Mouse (Mus musculus): Measurements from ENCODE around the gene Creld1. TPM values are rescaled to one million over a fixed set of nuclear protein-coding genes. Genes with fewer than 3 reads are reported as not detected.
A peak's percentile ranks its signal among the peaks of the same experiment; 100 is the strongest.

Gene Creld1
- total and polyA plus RNA-seq, 2 experiments from 2014 or later = 27.1 to 27.5 TPM

GRCm38 (mm10) chr6:113541610-113542009 is 58.5 kb downstream of the Creld1 start:
- WGBS = 86% methylated on average over 6 of the region's 6 CpGs
- Histone ChIP-seq H3K9me3 (replicated peaks; ENCODE audit: control insufficient read depth, low read length) (no peaks in the 10 kb centered on the region), H3K4me3 (ENCODE audit: low read depth, low read length) (no peak overlapping the region), H3K4me1 (ENCODE audit: control insufficient read depth, insufficient read depth) (no peaks in the 10 kb centered on the region), H3K9ac (replicated peaks; ENCODE audit: low read depth, low read length) (no peak overlapping the region), H3K27ac (ENCODE audit: low read depth) (no peak overlapping the region), H3K36me3 (replicated peaks; ENCODE audit: control insufficient read depth, insufficient read depth, low read length) (peaks cover 11% of the 10 kb centered on the region), H3K4me2 (ENCODE audit: low read depth, low read length) (no peak overlapping the region), H3K27me3 (ENCODE audit: control insufficient read depth, insufficient read depth, low read length) (no peaks in the 10 kb centered on the region)
- DNase-seq (ENCODE audit: low spot score) (no peak), ATAC-seq (ENCODE audit: insufficient read depth, low read depth) (no peak)
- TF ChIP-seq CTCF (IDR thresholded peaks at IDR 0.05; ENCODE audit: low read depth) (0 out of 2 replicates have a peak, but pooled peaks have one; percentile 2), EP300 (IDR thresholded peaks at IDR 0.05; ENCODE audit: low read depth) (no peak)

Small RNA genes lying within 50 kb of the gene (microRNA-seq; reads per million reads assigned to microRNA genes)
- not detected for gene Gm23365

Other genes starting within 250 kb of the Creld1 start
- gene Mtmr14, start 245.5 kb upstream of the Creld1 start, total RNA-seq (2014; rRNA removed; ENCODE audit: low replicate concordance) = 26.9 and 49.5 TPM in 2 replicates
- 14.3 and 17.5 TPM in 2 replicates for gene Mtmr14, start 245.5 kb upstream of the Creld1 start, polyA plus RNA-seq (2015; fragmentation: Nextera tagmentation; extraction: Ambion mirVana)
- not detected in 2 replicates for gene Cpne9, start 201.0 kb upstream of the Creld1 start, total RNA-seq (2014; rRNA removed; ENCODE audit: low replicate concordance)
- gene Cpne9, start 201.0 kb upstream of the Creld1 start, polyA plus RNA-seq (2015; fragmentation: Nextera tagmentation; extraction: Ambion mirVana) = 0.04 TPM in 1 of 2 replicates, not detected in the other
- 15.2 and 16.8 TPM in 2 replicates for gene Brpf1, start 176.2 kb upstream of the Creld1 start, total RNA-seq (2014; rRNA removed; ENCODE audit: low replicate concordance)
- 5.1 and 6.4 TPM in 2 replicates for gene Brpf1, start 176.2 kb upstream of the Creld1 start, polyA plus RNA-seq (2015; fragmentation: Nextera tagmentation; extraction: Ambion mirVana)
- gene Ogg1, start 156.3 kb upstream of the Creld1 start, total RNA-seq (2014; rRNA removed; ENCODE audit: low replicate concordance) = 8.0 and 12.6 TPM in 2 replicates
- 6.4 and 7.0 TPM in 2 replicates for gene Ogg1, start 156.3 kb upstream of the Creld1 start, polyA plus RNA-seq (2015; fragmentation: Nextera tagmentation; extraction: Ambion mirVana)
- gene Camk1, start 139.3 kb upstream of the Creld1 start, total RNA-seq (2014; rRNA removed; ENCODE audit: low replicate concordance) = 105 and 115 TPM in 2 replicates
- gene Camk1, start 139.3 kb upstream of the Creld1 start, polyA plus RNA-seq (2015; fragmentation: Nextera tagmentation; extraction: Ambion mirVana) = 94.5 and 98.4 TPM in 2 replicates
- gene Tada3, start 105.4 kb upstream of the Creld1 start, total RNA-seq (2014; rRNA removed; ENCODE audit: low replicate concordance) = 11.6 and 45.1 TPM in 2 replicates
- gene Tada3, start 105.4 kb upstream of the Creld1 start, polyA plus RNA-seq (2015; fragmentation: Nextera tagmentation; extraction: Ambion mirVana) = 28.9 and 30.2 TPM in 2 replicates
- 129 and 146 TPM in 2 replicates for gene Arpc4, start 105.2 kb upstream of the Creld1 start, total RNA-seq (2014; rRNA removed; ENCODE audit: low replicate concordance)
- 201 and 203 TPM in 2 replicates for gene Arpc4, start 105.2 kb upstream of the Creld1 start, polyA plus RNA-seq (2015; fragmentation: Nextera tagmentation; extraction: Ambion mirVana)
- 2.5 and 10.4 TPM in 2 replicates for gene Ttll3, start 94.0 kb upstream of the Creld1 start, total RNA-seq (2014; rRNA removed; ENCODE audit: low replicate concordance)
- 0.64 and 0.97 TPM in 2 replicates for gene Ttll3, start 94.0 kb upstream of the Creld1 start, polyA plus RNA-seq (2015; fragmentation: Nextera tagmentation; extraction: Ambion mirVana)
- gene Rpusd3, start 64.0 kb upstream of the Creld1 start, total RNA-seq (2014; rRNA removed; ENCODE audit: low replicate concordance) = 15.0 and 23.2 TPM in 2 replicates
- 12.8 and 15.5 TPM in 2 replicates for gene Rpusd3, start 64.0 kb upstream of the Creld1 start, polyA plus RNA-seq (2015; fragmentation: Nextera tagmentation; extraction: Ambion mirVana)
- gene Cidec, start 47.5 kb upstream of the Creld1 start, total RNA-seq (2014; rRNA removed; ENCODE audit: low replicate concordance) = 0.35 TPM in 1 of 2 replicates, not detected in the other
- 0.11 TPM in 1 of 2 replicates, not detected in the other for gene Cidec, start 47.5 kb upstream of the Creld1 start, polyA plus RNA-seq (2015; fragmentation: Nextera tagmentation; extraction: Ambion mirVana)
- 15.3 and 40.6 TPM in 2 replicates for gene Jagn1, start 40.7 kb upstream of the Creld1 start, total RNA-seq (2014; rRNA removed; ENCODE audit: low replicate concordance)
- gene Jagn1, start 40.7 kb upstream of the Creld1 start, polyA plus RNA-seq (2015; fragmentation: Nextera tagmentation; extraction: Ambion mirVana) = 52.4 and 56.6 TPM in 2 replicates
- gene Il17re, start 24.8 kb upstream of the Creld1 start, total RNA-seq (2014; rRNA removed; ENCODE audit: low replicate concordance) = 0.70 and 2.2 TPM in 2 replicates
- gene Il17re, start 24.8 kb upstream of the Creld1 start, polyA plus RNA-seq (2015; fragmentation: Nextera tagmentation; extraction: Ambion mirVana) = 0.85 and 0.91 TPM in 2 replicates
- gene Il17rc, start 11.9 kb upstream of the Creld1 start, total RNA-seq (2014; rRNA removed; ENCODE audit: low replicate concordance) = 20.3 and 22.1 TPM in 2 replicates
- 11.6 and 12.1 TPM in 2 replicates for gene Il17rc, start 11.9 kb upstream of the Creld1 start, polyA plus RNA-seq (2015; fragmentation: Nextera tagmentation; extraction: Ambion mirVana)
- not detected in 2 replicates for gene Prrt3, start 18.6 kb downstream of the Creld1 start, total RNA-seq (2014; rRNA removed; ENCODE audit: low replicate concordance)
- gene Prrt3, start 18.6 kb downstream of the Creld1 start, polyA plus RNA-seq (2015; fragmentation: Nextera tagmentation; extraction: Ambion mirVana) = 0.07 and 0.20 TPM in 2 replicates
- 68.9 and 78.3 TPM in 2 replicates for gene Emc3, start 48.4 kb downstream of the Creld1 start, total RNA-seq (2014; rRNA removed; ENCODE audit: low replicate concordance)
- gene Emc3, start 48.4 kb downstream of the Creld1 start, polyA plus RNA-seq (2015; fragmentation: Nextera tagmentation; extraction: Ambion mirVana) = 79.4 and 82.9 TPM in 2 replicates
- 9.0 and 14.5 TPM in 2 replicates for gene Fancd2, start 48.4 kb downstream of the Creld1 start, total RNA-seq (2014; rRNA removed; ENCODE audit: low replicate concordance)
- 1.9 and 2.4 TPM in 2 replicates for gene Fancd2, start 48.4 kb downstream of the Creld1 start, polyA plus RNA-seq (2015; fragmentation: Nextera tagmentation; extraction: Ambion mirVana)
- gene Fancd2os, start 117.4 kb downstream of the Creld1 start, total RNA-seq (2014; rRNA removed; ENCODE audit: low replicate concordance) = not detected in 2 replicates
- gene Fancd2os, start 117.4 kb downstream of the Creld1 start, polyA plus RNA-seq (2015; fragmentation: Nextera tagmentation; extraction: Ambion mirVana) = not detected in 2 replicates
- 174 and 265 TPM in 2 replicates for gene Brk1, start 121.5 kb downstream of the Creld1 start, total RNA-seq (2014; rRNA removed; ENCODE audit: low replicate concordance)
- gene Brk1, start 121.5 kb downstream of the Creld1 start, polyA plus RNA-seq (2015; fragmentation: Nextera tagmentation; extraction: Ambion mirVana) = 169 and 173 TPM in 2 replicates
- 23.5 and 24.3 TPM in 2 replicates for gene Vhl, start 140.7 kb downstream of the Creld1 start, total RNA-seq (2014; rRNA removed; ENCODE audit: low replicate concordance)
- 17.2 and 18.0 TPM in 2 replicates for gene Vhl, start 140.7 kb downstream of the Creld1 start, polyA plus RNA-seq (2015; fragmentation: Nextera tagmentation; extraction: Ambion mirVana)
- gene Irak2, start 155.2 kb downstream of the Creld1 start, total RNA-seq (2014; rRNA removed; ENCODE audit: low replicate concordance) = 7.0 and 23.2 TPM in 2 replicates
- gene Irak2, start 155.2 kb downstream of the Creld1 start, polyA plus RNA-seq (2015; fragmentation: Nextera tagmentation; extraction: Ambion mirVana) = 5.8 and 6.3 TPM in 2 replicates
- gene Tatdn2, start 213.8 kb downstream of the Creld1 start, total RNA-seq (2014; rRNA removed; ENCODE audit: low replicate concordance) = 32.1 and 38.5 TPM in 2 replicates
- 0.65 and 1.1 TPM in 2 replicates for gene Tatdn2, start 213.8 kb downstream of the Creld1 start, polyA plus RNA-seq (2015; fragmentation: Nextera tagmentation; extraction: Ambion mirVana)
- not detected in 2 replicates for gene Ghrl, start 236.6 kb downstream of the Creld1 start, total RNA-seq (2014; rRNA removed; ENCODE audit: low replicate concordance)
- gene Ghrl, start 236.6 kb downstream of the Creld1 start, polyA plus RNA-seq (2015; fragmentation: Nextera tagmentation; extraction: Ambion mirVana) = 0.23 TPM in 1 of 2 replicates, not detected in the other